Mouse (Mus musculus): ENCODE results near the gene Nudt13. TPM values are rescaled to one million over a fixed set of nuclear protein-coding genes. Genes with fewer than 3 reads are reported as not detected.

Nudt13 gene
- 10 to 100 TPM; 13.1 to 14.2 TPM for total RNA-seq (2023)

DNA sequence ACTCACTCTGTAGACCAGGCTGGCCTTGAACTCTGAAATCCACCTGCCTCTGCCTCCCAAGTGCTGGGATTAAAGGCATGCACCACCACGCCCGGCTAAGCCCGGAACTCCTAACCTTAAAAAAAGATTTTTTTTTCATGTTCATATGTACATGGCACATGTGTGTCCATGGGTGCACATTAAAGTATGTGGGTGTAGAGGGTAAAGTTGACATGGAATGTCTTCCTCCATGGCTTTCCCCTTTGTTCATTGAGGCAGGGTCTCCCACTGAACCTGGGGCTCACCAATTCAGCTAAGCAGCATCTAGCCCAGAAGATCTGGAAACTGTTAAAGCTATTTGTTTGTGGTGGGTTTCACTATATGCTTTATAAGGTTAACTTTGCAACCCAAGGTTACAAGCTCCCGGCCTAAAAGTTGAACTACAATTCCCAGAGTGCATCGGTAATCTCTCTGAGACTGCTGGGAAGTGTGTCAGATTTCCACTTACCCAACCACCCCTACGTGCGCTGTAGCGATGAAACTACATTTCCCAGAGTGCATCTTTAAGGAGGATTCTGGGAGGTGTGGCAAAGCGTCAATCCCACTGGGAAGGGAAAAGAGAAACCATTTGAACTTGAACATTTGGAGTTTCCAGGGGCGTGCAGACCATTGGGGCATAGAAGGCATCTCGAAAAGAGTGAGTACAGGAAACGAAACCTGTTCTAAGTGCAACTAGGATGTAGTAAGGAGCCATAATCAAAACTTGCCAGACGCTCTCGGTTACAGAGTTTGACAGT lies at the start of gene Nudt13:
TSS of gene Nudt13 (plus strand) at position 581 of the 776 bp plus-strand sequence.

DNA sequence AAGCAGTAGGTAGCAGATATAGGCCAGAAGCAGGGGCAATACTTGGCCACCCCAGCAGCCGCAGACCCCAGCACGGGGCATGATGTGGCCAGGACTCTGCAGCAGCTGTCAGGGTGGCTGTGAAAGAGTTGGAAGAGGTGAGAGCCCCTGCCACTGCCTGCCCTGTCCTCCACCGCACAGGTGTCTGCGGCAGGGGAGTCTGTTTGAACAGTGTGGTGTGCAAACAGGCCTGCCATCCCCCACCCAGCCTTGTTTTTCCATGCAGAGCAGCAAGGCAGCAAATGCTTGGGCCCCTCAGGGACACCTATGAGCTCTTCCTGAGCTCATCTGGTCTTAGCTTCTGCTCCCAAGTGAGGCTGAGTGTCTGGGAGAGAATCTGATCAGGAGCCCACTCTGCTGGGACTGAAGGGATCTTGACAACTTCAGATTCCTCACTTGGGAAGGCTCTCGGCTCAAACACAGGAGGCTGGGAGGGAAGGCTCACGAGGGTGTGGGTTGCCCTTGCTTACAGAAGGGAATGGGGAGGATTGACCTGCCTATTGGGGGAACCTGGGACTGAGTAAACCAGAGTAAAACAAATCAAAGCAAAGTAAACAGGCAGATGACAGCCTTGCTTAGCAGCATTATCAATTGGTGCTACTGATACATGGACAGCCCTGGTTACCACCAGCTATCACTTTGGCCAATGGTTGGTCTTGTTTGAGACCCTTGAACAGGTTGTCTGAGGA lies 25.3 kb upstream of the Nudt13 start, which contains the start of gene Kcnk16:
TSS of gene Kcnk16 (minus strand) at position 118 of the 728 bp plus-strand sequence.

DNA sequence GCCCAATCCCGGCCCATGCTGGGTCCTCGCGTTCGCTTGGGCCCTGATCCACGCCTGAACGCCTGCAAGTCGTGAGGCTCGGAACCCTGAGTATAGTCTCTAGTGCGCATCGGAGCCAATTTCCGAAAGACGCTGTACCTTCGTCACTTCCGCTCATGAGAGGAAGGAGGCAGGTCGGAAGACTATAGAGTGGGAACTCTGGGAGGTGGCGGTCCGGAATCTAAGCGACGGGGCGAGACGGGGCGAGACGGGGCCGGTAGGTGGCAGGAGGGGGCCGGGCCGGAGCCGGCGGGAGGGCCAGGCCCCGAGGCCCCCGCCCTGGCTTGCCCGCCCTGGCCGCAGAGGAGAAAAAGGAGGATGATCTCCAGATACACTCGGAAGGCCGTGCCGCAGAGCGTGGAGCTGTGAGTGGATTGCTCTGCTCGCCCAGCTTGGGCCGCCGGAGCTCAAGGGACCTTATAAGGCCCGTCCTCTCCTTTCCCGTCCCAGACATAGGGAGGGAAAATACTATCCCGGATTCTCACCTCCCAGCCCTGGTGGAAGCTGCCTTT lies 53.6 kb downstream of the Nudt13 start, which contains the start of the genes Ecd and Fam149b:
TSS of gene Ecd (minus strand) at position 131 of the 551 bp plus-strand sequence.
TSS of gene Fam149b (plus strand) at position 172 of the 551 bp plus-strand sequence.

Other genes with a start within 250 kb of the Nudt13 start
- 1 to 10 TPM in 1 of 2 experiments, under 1 TPM in 1; 0.90 to 1.1 TPM for gene Saysd1, start 156.2 kb upstream of the Nudt13 start, total RNA-seq (2023)
- gene Kcnk5, start 112.9 kb upstream of the Nudt13 start, total RNA-seq (2023), result under 1 TPM; 0.75 to 0.99 TPM
- not detected for gene Kcnk16, start 25.5 kb upstream of the Nudt13 start, total RNA-seq (2023)
- gene Ecd, start 53.4 kb downstream of the Nudt13 start, total RNA-seq (2023), result 10 to 100 TPM; 17.2 to 18.8 TPM
- 10 to 100 TPM; 19.7 to 21.1 TPM for gene Fam149b, start 53.5 kb downstream of the Nudt13 start, total RNA-seq (2023)
- 10 to 100 TPM; 43.1 to 50.4 TPM for gene Dnajc9, start 94.2 kb downstream of the Nudt13 start, total RNA-seq (2023)
- 10 to 100 TPM; 28.0 to 29.3 TPM for gene Mrps16, start 98.9 kb downstream of the Nudt13 start, total RNA-seq (2023)
- not detected for gene Cfap70, start 157.5 kb downstream of the Nudt13 start, total RNA-seq (2023)
- gene Anxa7, start 185.4 kb downstream of the Nudt13 start, total RNA-seq (2023), result 10 to 100 TPM; 42.2 to 52.4 TPM
- 1 to 10 TPM; 1.5 to 2.1 TPM for gene Mss51, start 202.2 kb downstream of the Nudt13 start, total RNA-seq (2023)